Mouse (Mus musculus) CH12.LX (cell line): ENCODE results near the gene Neurod2. TPM values are rescaled to one million over a fixed set of nuclear protein-coding genes. Genes with fewer than 3 reads are reported as not detected.
A peak's percentile ranks its signal among the peaks of the same experiment; 100 is the strongest.

Experiments
- DNase-seq: peaks from one replicate; pipeline ENCODE4 v3.0.0-alpha.2; 2013; ENCODE audit errors: extremely low read depth
- H3K27ac ChIP-seq: 2 replicates; pipeline ENCODE4 v1.5.1; 2012; ENCODE audit warnings: low read depth, mild to moderate bottlenecking, control low read depth, moderate library complexity; ENCODE audit not compliant: insufficient read depth
- H3K27me3 ChIP-seq: replicated peaks from 2 replicates; pipeline ENCODE3; 2012; ENCODE audit warnings: inconsistent platforms
- H3K36me3 ChIP-seq, 2 experiments: replicated peaks in 1 of 2; 2 replicates each; pipeline versions ENCODE3 to v1.6.1; 2012; ENCODE audit warnings: inconsistent platforms in 1 of 2, low read length in 1 of 2, mild to moderate bottlenecking in 1 of 2, mixed read lengths in 1 of 2, moderate library complexity in 1 of 2; ENCODE audit not compliant: control insufficient read depth in 1 of 2, insufficient read depth in 1 of 2
- H3K4me1 ChIP-seq, 2 experiments: 2 replicates each; pipeline ENCODE4 v1.6.1; 2012; ENCODE audit warnings: inconsistent platforms in 1 of 2, moderate library complexity in 1 of 2; ENCODE audit not compliant: insufficient read depth in 2 of 2, control insufficient read depth in 1 of 2
- H3K4me2 ChIP-seq: 2 replicates; pipeline ENCODE4 v1.6.1; 2012; ENCODE audit warnings: low read depth, mild to moderate bottlenecking, control low read depth; ENCODE audit not compliant: poor library complexity, insufficient read depth, severe bottlenecking
- H3K4me3 ChIP-seq, 3 experiments: fragments of 150-350 bp in 1 of 3; sonication (generic) in 1 of 3; replicated peaks in 1 of 3; 2 replicates each; pipeline versions ENCODE3 to v1.5.1; 2011 to 2012; ENCODE audit warnings: low read depth in 2 of 3, low read length in 2 of 3, mild to moderate bottlenecking in 2 of 3, moderate library complexity in 2 of 3, control low read depth in 1 of 3, improper control_type of control experiment in 1 of 3, inconsistent platforms in 1 of 3, mixed read lengths in 1 of 3; ENCODE audit not compliant: poor library complexity in 1 of 3
- H3K79me2 ChIP-seq: replicated peaks from 2 replicates; pipeline ENCODE4 v1.6.1; 2012; ENCODE audit warnings: mild to moderate bottlenecking, moderate library complexity; ENCODE audit not compliant: control insufficient read depth, poor library complexity, insufficient read depth, severe bottlenecking; ENCODE audit errors: extremely low read depth
- H3K9ac ChIP-seq: 2 replicates; pipeline ENCODE4 v1.6.1; 2012; ENCODE audit warnings: low read depth, mild to moderate bottlenecking, control low read depth, moderate library complexity; ENCODE audit not compliant: insufficient read depth
- H3K9me3 ChIP-seq: replicated peaks from 2 replicates; pipeline ENCODE3; 2012; ENCODE audit warnings: low read length, inconsistent platforms, mixed read lengths
- BHLHE40 ChIP-seq: IDR thresholded peaks from 2 replicates; pipeline ENCODE4 v1.6.1; 2011; ENCODE audit warnings: mild to moderate bottlenecking, low read depth, low read length, improper control_type of control experiment
- CHD2 ChIP-seq: IDR thresholded peaks from 2 replicates; pipeline ENCODE4 v1.6.1; 2011; ENCODE audit warnings: low read length, improper control_type of control experiment
- E2F4 ChIP-seq: IDR thresholded peaks from 2 replicates; pipeline ENCODE4 v1.6.1; 2011; ENCODE audit warnings: low read depth, low read length, improper control_type of control experiment; ENCODE audit not compliant: insufficient replicate concordance
- ELF1 ChIP-seq: IDR thresholded peaks from 2 replicates; pipeline ENCODE4 v1.6.1; 2014; ENCODE audit warnings: low read depth, mild to moderate bottlenecking, inconsistent platforms, low read length, improper control_type of control experiment
- EP300 ChIP-seq: IDR thresholded peaks from 2 replicates; pipeline ENCODE4 v1.6.1; 2011; ENCODE audit warnings: low read length, improper control_type of control experiment
- ETS1 ChIP-seq: conservative IDR thresholded peaks from 2 replicates; pipeline ENCODE4 v1.6.1; 2012; ENCODE audit warnings: low read depth, mild to moderate bottlenecking, inconsistent platforms, low read length, improper control_type of control experiment, moderate library complexity
- GABPA ChIP-seq: IDR thresholded peaks from 2 replicates; pipeline ENCODE4 v1.6.1; 2012; ENCODE audit warnings: low read depth, low read length, improper control_type of control experiment, inconsistent platforms; ENCODE audit not compliant: insufficient replicate concordance
- IRF4 ChIP-seq: IDR thresholded peaks from 2 replicates; pipeline ENCODE4 v1.6.1; 2014; ENCODE audit warnings: low read depth, mild to moderate bottlenecking, inconsistent platforms, low read length, improper control_type of control experiment
- JUND ChIP-seq: conservative IDR thresholded peaks from 2 replicates; pipeline ENCODE4 v1.6.1; 2011; ENCODE audit warnings: low read depth, low read length, improper control_type of control experiment
- KAT2A ChIP-seq: IDR thresholded peaks from 2 replicates; pipeline ENCODE4 v1.6.1; 2012; ENCODE audit warnings: low read length, improper control_type of control experiment, inconsistent platforms; ENCODE audit not compliant: insufficient replicate concordance
- MAFK ChIP-seq: IDR thresholded peaks from 2 replicates; pipeline ENCODE4 v1.6.1; 2011; ENCODE audit warnings: low read length, improper control_type of control experiment; ENCODE audit not compliant: insufficient replicate concordance
- MAX ChIP-seq: IDR thresholded peaks from 2 replicates; pipeline ENCODE4 v1.6.1; 2011; ENCODE audit warnings: low read length, improper control_type of control experiment
- MEF2A ChIP-seq: IDR thresholded peaks from 2 replicates; pipeline ENCODE4 v1.6.1; 2014; ENCODE audit warnings: low read depth, mild to moderate bottlenecking, inconsistent platforms, low read length, improper control_type of control experiment, borderline replicate concordance
- MXI1 ChIP-seq: IDR thresholded peaks from 2 replicates; pipeline ENCODE4 v1.6.1; 2011; ENCODE audit warnings: mild to moderate bottlenecking, low read depth, low read length, improper control_type of control experiment
- MYC ChIP-seq: IDR thresholded peaks from 2 replicates; pipeline ENCODE4 v1.6.1; 2011; ENCODE audit warnings: low read depth, mild to moderate bottlenecking, improper control_type of control experiment, low read length
- NRF1 ChIP-seq: IDR thresholded peaks from 2 replicates; pipeline ENCODE4 v1.6.1; 2014; ENCODE audit warnings: low read depth, mild to moderate bottlenecking, inconsistent platforms, low read length, improper control_type of control experiment, moderate library complexity
- PAX5 ChIP-seq: IDR thresholded peaks from 2 replicates; pipeline ENCODE4 v1.6.1; 2012; ENCODE audit warnings: low read length, inconsistent platforms, mixed read lengths
- POLR2A ChIP-seq: IDR thresholded peaks from 2 replicates; pipeline ENCODE4 v1.6.1; 2011; ENCODE audit warnings: low read depth, mild to moderate bottlenecking, improper control_type of control experiment, low read length
- RCOR1 ChIP-seq: conservative IDR thresholded peaks from 2 replicates; pipeline ENCODE4 v1.6.1; 2012; ENCODE audit warnings: low read depth, mild to moderate bottlenecking, inconsistent platforms, low read length, improper control_type of control experiment
- SIN3A ChIP-seq: IDR thresholded peaks from 2 replicates; pipeline ENCODE4 v1.6.1; 2012; ENCODE audit warnings: low read length, improper control_type of control experiment, inconsistent platforms
- SMC3 ChIP-seq: IDR thresholded peaks from 2 replicates; pipeline ENCODE4 v1.6.1; 2011; ENCODE audit warnings: low read depth, low read length, improper control_type of control experiment
- TBP ChIP-seq: conservative IDR thresholded peaks from 2 replicates; pipeline ENCODE4 v1.6.1; 2011; ENCODE audit warnings: low read depth, low read length, improper control_type of control experiment
- USF1 ChIP-seq: IDR thresholded peaks from 2 replicates; pipeline ENCODE4 v1.6.1; 2014; ENCODE audit warnings: low read depth, mild to moderate bottlenecking, inconsistent platforms, low read length, improper control_type of control experiment
- ZC3H11A ChIP-seq: IDR thresholded peaks from 2 replicates; pipeline ENCODE4 v1.6.1; 2012; ENCODE audit warnings: low read depth, mild to moderate bottlenecking, inconsistent platforms, low read length, improper control_type of control experiment
- ZKSCAN1 ChIP-seq: IDR thresholded peaks from 2 replicates; pipeline ENCODE4 v1.6.1; 2012; ENCODE audit warnings: low read depth, inconsistent platforms, low read length, improper control_type of control experiment, borderline replicate concordance
- dilution Hi-C: fragments of 300-500 bp; cut with MboI; formaldehyde crosslinking; loops from 2 replicates; pipeline ENCODE4 v1.14.3; 2020; ENCODE audit warnings: low sequenced_read_pairs; ENCODE audit not compliant: extremely low pct_unique_long_range_greater_than_20kb, extremely low pct_ligation_motif_present
- in situ Hi-C: fragments of 300-500 bp; cut with MboI; formaldehyde crosslinking; loops from 3 replicates; pipeline ENCODE4 v1.14.3; 2019; ENCODE audit warnings: low sequenced_read_pairs, low pct_ligation_motif_present, low pct_unique_long_range_greater_than_20kb, mixed read lengths
- polyA plus RNA-seq: library from polyadenylated mRNA; unstranded; fragments of >175 nt; gene quantifications from 2 replicates; pipeline ENCODE4 v1.2.1, GENCODE M21; 2012; ENCODE audit warnings: low read depth; ENCODE audit not compliant: insufficient read length
- total RNA-seq, 2 experiments: library from RNA; depleted of rRNA; stranded (reverse); fragments of 300-350 nt in 1 of 2; fragments of >200 nt in 1 of 2; gene quantifications; 2 replicates each; pipeline ENCODE4 v1.2.3; 2012 to 2014

Gene Neurod2
- total and polyA plus RNA-seq, 3 experiments, result not detected

DNA sequence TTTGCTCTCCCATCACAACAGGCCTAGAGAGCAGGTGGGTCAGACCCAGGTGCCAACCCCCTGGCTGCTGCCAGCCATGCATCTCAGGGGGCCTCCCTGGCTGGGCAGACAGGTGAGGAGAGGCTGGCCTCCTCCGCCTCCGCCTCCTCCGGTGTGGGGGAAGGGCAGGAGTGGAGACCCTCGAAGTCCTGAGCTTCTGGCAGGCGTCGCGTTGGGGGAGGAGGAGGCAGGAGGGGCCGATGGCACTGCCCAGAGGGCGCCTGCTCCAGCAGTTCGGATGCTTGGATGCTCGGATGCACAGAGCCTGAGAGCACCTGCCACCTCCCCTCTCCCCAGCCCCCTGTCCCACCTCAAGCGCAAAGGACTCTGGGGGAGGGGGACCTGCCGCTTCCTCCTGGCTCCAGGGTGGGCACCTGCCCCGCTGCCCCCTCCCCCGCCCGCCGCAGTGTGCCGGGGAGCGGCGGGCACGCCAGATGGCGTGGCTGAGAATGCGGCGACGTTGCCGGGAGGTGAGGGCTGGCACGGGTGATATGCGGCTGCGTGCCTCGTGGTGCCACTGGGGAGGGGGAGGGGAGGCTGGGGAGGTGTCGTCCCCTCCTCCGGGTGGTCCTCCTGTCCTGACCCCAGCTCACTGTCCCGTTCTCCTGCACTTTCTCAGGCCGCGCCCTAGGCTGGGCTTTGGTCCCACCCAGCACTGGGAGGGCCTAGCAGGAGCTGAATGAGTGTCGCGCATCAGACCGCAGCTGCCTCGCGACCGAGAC lies 4.7 kb upstream of the Neurod2 start:
- Histone ChIP-seq H3K4me2 (peak overlapping the region; percentile 39), H3K9me3 (peaks cover 4% of the 10 kb centered on the region), H3K27me3 (peaks cover 92% of the 10 kb centered on the region), H3K27ac (no peak overlapping the region), H3K4me1 (peaks cover 14 to 21% of the 10 kb centered on the region in 2 experiments), H3K9ac (no peak overlapping the region), H3K79me2 (no peaks in the 10 kb centered on the region), H3K36me3 (no peaks in the 10 kb centered on the region), H3K4me3 (peak overlapping the region in 1 of 3 experiments; percentile 28)
- dilution Hi-C loops (no loop called here), in situ Hi-C loops (loop anchor here (25.0 kb wide), 1 partner anchor 303 kb away; the partner anchor contains the start of genes Gm12355, Gsdma2 and Gsdma3)
- TF ChIP-seq PAX5, result no peak
- 0 out of 2 replicates have a peak, but pooled peaks have one; percentile 30 for TF ChIP-seq NRF1
- TF ChIP-seq ELF1, result no peak
- no peak for TF ChIP-seq MAX
- TF ChIP-seq MYC, result no peak
- TF ChIP-seq RCOR1, result no peak
- TF ChIP-seq BHLHE40, result 0 out of 2 replicates have a peak, but pooled peaks have one; percentile 16
- TF ChIP-seq KAT2A, result no peak
- no peak for TF ChIP-seq POLR2A
- no peak for TF ChIP-seq MAFK
- TF ChIP-seq ZC3H11A, result no peak
- no peak for TF ChIP-seq SIN3A
- DNase-seq, result no peak

DNA sequence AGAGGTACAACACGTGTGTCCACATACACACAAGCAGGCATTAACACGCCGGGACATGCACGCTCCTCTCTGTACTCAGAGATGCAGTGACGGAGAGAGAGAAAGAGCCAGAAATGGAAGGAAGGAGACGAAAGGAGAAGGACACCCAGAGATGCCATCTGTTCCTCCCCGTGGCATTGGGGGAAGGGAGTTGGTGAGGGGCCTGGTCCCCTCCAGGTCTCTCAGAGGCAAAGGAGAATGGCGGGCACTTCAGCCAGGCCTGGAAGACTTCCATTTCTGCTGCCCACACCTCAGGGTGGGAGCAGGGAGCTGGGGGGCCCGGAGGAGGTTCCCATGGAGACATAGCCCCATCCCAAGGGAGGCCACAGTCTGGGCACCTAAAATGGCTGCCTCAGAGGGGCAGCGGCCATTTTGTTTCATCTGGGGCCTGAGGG lies 3.8 kb upstream of the Neurod2 start:
- dilution Hi-C loops, result no loop called here

DNA sequence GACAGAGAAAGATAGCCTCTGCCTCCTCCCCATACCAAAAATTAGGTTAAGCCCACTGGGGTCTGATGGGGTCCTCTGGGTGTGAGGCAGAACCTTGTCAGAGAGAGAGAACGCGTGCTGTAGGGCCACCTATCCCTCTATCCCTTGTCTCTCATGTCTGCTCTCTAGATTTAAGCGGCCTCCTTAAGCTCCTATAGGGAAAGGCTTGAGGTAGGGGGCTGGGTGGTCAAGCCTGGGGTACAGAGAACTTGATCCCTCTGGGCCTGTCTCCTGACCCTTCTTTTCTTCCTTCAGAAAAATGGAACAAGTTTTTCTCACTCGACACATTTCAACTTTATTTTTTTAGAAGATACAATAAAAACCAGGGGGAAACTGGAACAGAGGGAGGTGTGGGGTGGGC lies 3.4 kb upstream of the Neurod2 start:
- H3K9me3 ChIP-seq, result peaks cover 17% of the 10 kb centered on the region
- no peak overlapping the region for H3K9ac ChIP-seq
- no peak overlapping the region for H3K27ac ChIP-seq
- no peaks in the 10 kb centered on the region for H3K36me3 ChIP-seq
- H3K79me2 ChIP-seq, result no peaks in the 10 kb centered on the region
- peaks cover 85% of the 10 kb centered on the region for H3K27me3 ChIP-seq
- dilution Hi-C loops, result no loop called here
- no peak overlapping the region for H3K4me3 ChIP-seq
- in situ Hi-C loops, result loop anchor here (25.0 kb wide), 1 partner anchor 304 kb away; the partner anchor contains the start of genes Gm12355, Gsdma2 and Gsdma3
- no peak for DNase-seq
- peaks cover 11 to 17% of the 10 kb centered on the region in 2 experiments; a peak in 3 of 4 replicates for H3K4me1 ChIP-seq
- no peak overlapping the region for H3K4me2 ChIP-seq
- TF ChIP-seq EP300, result no peak
- no peak for TF ChIP-seq MXI1
- no peak for TF ChIP-seq POLR2A
- no peak for TF ChIP-seq JUND
- no peak for TF ChIP-seq E2F4
- no peak for TF ChIP-seq MYC
- no peak for TF ChIP-seq TBP
- TF ChIP-seq USF1, result no peak
- TF ChIP-seq ETS1, result no peak
- TF ChIP-seq IRF4, result no peak
- TF ChIP-seq SMC3, result no peak
- TF ChIP-seq MAFK, result no peak
- no peak for TF ChIP-seq MEF2A
- TF ChIP-seq PAX5, result no peak
- TF ChIP-seq CHD2, result no peak
- TF ChIP-seq ZKSCAN1, result no peak

More for the DNA sequence above, 3.8 kb upstream of the Neurod2 start:
- Histone ChIP-seq H3K4me2 (no peak overlapping the region), H3K4me3 (no peak overlapping the region), H3K9me3 (peaks cover 12% of the 10 kb centered on the region), H3K27me3 (peaks cover 88% of the 10 kb centered on the region), H3K79me2 (no peaks in the 10 kb centered on the region), H3K4me1 (peaks cover 11 to 17% of the 10 kb centered on the region in 2 experiments; a peak in 3 of 4 replicates), H3K27ac (no peak overlapping the region), H3K9ac (no peak overlapping the region), H3K36me3 (no peaks in the 10 kb centered on the region)
- TF ChIP-seq GABPA, result no peak
- TF ChIP-seq NRF1, result peak; percentile 43
- DNase-seq, result no peak
- in situ Hi-C loops, result loop anchor here (25.0 kb wide), 1 partner anchor 304 kb away; the partner anchor contains the start of genes Gm12355, Gsdma2 and Gsdma3
